In genomic region chr3:103597586-103597985, GRCm38 (mm10) we compare ENCODE assay signal across 22 mouse cellular contexts. TPM values are rescaled to one million over a fixed set of nuclear protein-coding genes. Genes with fewer than 3 reads are reported as not detected.
A peak's percentile ranks its signal among the peaks of the same experiment; 100 is the strongest.
DNase-seq lines count a peak whose midpoint lies in the region; ATAC-seq and TF ChIP-seq lines count a peak whose summit lies in the region.
"Had no signal": no experiment of that assay in that cellular context is flagged by ENCODE, and none has a peak within 500 bp of the region (broad histone marks: within the 10 kb centered on the region; RNA-seq: fewer than 3 reads in every experiment).

No protein-coding gene starts in this region.

- H3K9me3 ChIP-seq in hindbrain, embryonic 14.5 days (ENCODE audit: control insufficient read depth, low read length): no peaks in the 10 kb centered on the region
- no peaks in the 10 kb centered on the region for H3K9me3 ChIP-seq in hindbrain, embryonic 11.5 days (ENCODE audit: control insufficient read depth, low read length)
- H3K9me3 ChIP-seq: embryonic facial prominence, embryonic 10.5 days; forebrain, embryonic 10.5 days; hindbrain, embryonic 13.5 days; intestine, embryonic 15.5 days had no signal

- ATAC-seq in hindbrain, embryonic 14.5 days (ENCODE audit: low FRiP score): 0 out of 2 replicates have a peak, but pooled peaks have one; percentile 19
- no peak for ATAC-seq in hindbrain, embryonic 11.5 days (ENCODE audit: low FRiP score)
- ATAC-seq in granulocyte monocyte progenitor cell, adult 5-6 weeks (replicated peaks; ENCODE audit: poor library complexity, severe bottlenecking): peak; percentile 85
- ATAC-seq: forebrain, embryonic 14.5 days; intestine, embryonic 15.5 days had no signal

- no peak overlapping the region for H3K9ac ChIP-seq in hindbrain, embryonic 14.5 days
- H3K9ac ChIP-seq in hindbrain, embryonic 11.5 days (ENCODE audit: low read depth, low read length): no peak overlapping the region
- H3K9ac ChIP-seq: hindbrain, embryonic 13.5 days; intestine, embryonic 15.5 days had no signal

- WGBS in hindbrain, embryonic 14.5 days: 87% methylated on average over 4 of the region's 4 CpGs
- 79% methylated on average over 4 of the region's 4 CpGs for WGBS in hindbrain, embryonic 11.5 days
- WGBS in olfactory bulb, adult 2 months: 52% methylated on average over 4 of the region's 4 CpGs

- H3K27me3 ChIP-seq in hindbrain, embryonic 14.5 days (ENCODE audit: control insufficient read depth, insufficient read depth, low read length): no peaks in the 10 kb centered on the region
- no peaks in the 10 kb centered on the region for H3K27me3 ChIP-seq in hindbrain, embryonic 11.5 days (ENCODE audit: control insufficient read depth, insufficient read depth, low read length)
- H3K27me3 ChIP-seq: hindbrain, embryonic 13.5 days; intestine, embryonic 15.5 days had no signal

- DNase-seq in hindbrain, embryonic 14.5 days (ENCODE audit: low spot score): no peak
- no peak for DNase-seq in hindbrain, embryonic 11.5 days (ENCODE audit: low spot score)
- DNase-seq in NIH3T3 (ENCODE audit: low read depth): peak; percentile 34
- no peak for DNase-seq in cerebellum, postnatal 4 days (ENCODE audit: low spot score in 2 of 2)
- DNase-seq in thymus, postnatal 0 days (ENCODE audit: low spot score): no peak
- DNase-seq: adrenal gland, adult 8-10 months; adrenal gland, postnatal 36 days; cerebellum, adult 11 months; cerebellum, adult 8-10 months; cerebellum, postnatal 14 days; gastrocnemius, postnatal 10 days; heart, postnatal 10 days; heart, postnatal 4 days had no signal

- H3K4me3 ChIP-seq in hindbrain, embryonic 14.5 days (replicated peaks; ENCODE audit: low read length): no peak overlapping the region
- H3K4me3 ChIP-seq in hindbrain, embryonic 11.5 days (ENCODE audit: low read depth, low read length): no peak overlapping the region
- H3K4me3 ChIP-seq in olfactory bulb, adult 2 months (ENCODE audit: insufficient read depth, low read depth, low read length): no peak overlapping the region
- H3K4me3 ChIP-seq: embryonic facial prominence, embryonic 10.5 days; forebrain, embryonic 10.5 days; hindbrain, embryonic 13.5 days; intestine, embryonic 15.5 days had no signal

- H3K4me1 ChIP-seq in hindbrain, embryonic 14.5 days (replicated peaks; ENCODE audit: control insufficient read depth, insufficient read depth, low read length): no peaks in the 10 kb centered on the region
- H3K4me1 ChIP-seq in hindbrain, embryonic 11.5 days (replicated peaks; ENCODE audit: control insufficient read depth, insufficient read depth, low read length): no peaks in the 10 kb centered on the region
- H3K4me1 ChIP-seq in olfactory bulb, adult 2 months (ENCODE audit: control insufficient read depth, insufficient read depth, low read length): peaks cover 50% of the 10 kb centered on the region
- H3K4me1 ChIP-seq: intestine, embryonic 15.5 days had no signal

- no peak for TF ChIP-seq POLR2A in olfactory bulb, adult 2 months (IDR thresholded peaks at IDR 0.05; ENCODE audit: insufficient read depth, low read depth, low read length)

- H3K36me3 ChIP-seq in hindbrain, embryonic 14.5 days (replicated peaks; ENCODE audit: control insufficient read depth, insufficient read depth): no peaks in the 10 kb centered on the region
- H3K36me3 ChIP-seq in hindbrain, embryonic 11.5 days (ENCODE audit: control insufficient read depth, insufficient read depth, low read length): no peaks in the 10 kb centered on the region
- H3K36me3 ChIP-seq: embryonic facial prominence, embryonic 10.5 days; forebrain, embryonic 10.5 days; hindbrain, embryonic 13.5 days; intestine, embryonic 15.5 days had no signal

- H3K27ac ChIP-seq in hindbrain, embryonic 14.5 days: no peak overlapping the region
- no peak overlapping the region for H3K27ac ChIP-seq in hindbrain, embryonic 11.5 days (ENCODE audit: low read depth, low read length)
- 0 out of 2 replicates have a peak overlapping the region, but pooled peaks have one; percentile 21 for H3K27ac ChIP-seq in olfactory bulb, adult 2 months (ENCODE audit: insufficient read depth, low read depth, low read length)
- H3K27ac ChIP-seq: embryonic facial prominence, embryonic 10.5 days; forebrain, embryonic 10.5 days; hindbrain, embryonic 13.5 days; intestine, embryonic 15.5 days had no signal

- no peak overlapping the region for H3K4me2 ChIP-seq in hindbrain, embryonic 14.5 days (replicated peaks)
- no peak overlapping the region for H3K4me2 ChIP-seq in hindbrain, embryonic 11.5 days (replicated peaks; ENCODE audit: low read depth, low read length)
- H3K4me2 ChIP-seq: hindbrain, embryonic 13.5 days; intestine, embryonic 15.5 days had no signal

- no peak for TF ChIP-seq CTCF in olfactory bulb, adult 2 months (IDR thresholded peaks at IDR 0.05; ENCODE audit: insufficient read depth, low read depth, low read length)

RNA-seq across cellular contexts. Expression of gene Syt6, which starts 22.6 kb away (rescaled TPM):
- polyA plus RNA-seq in hindbrain, embryonic 14.5 days (2014; fragmentation: Nextera tagmentation; extraction: Ambion mirVana): 14.9 and 16.2 TPM in 2 replicates
- 2.7 and 3.1 TPM in 2 replicates for polyA plus RNA-seq in hindbrain, embryonic 11.5 days (2014; fragmentation: Nextera tagmentation; extraction: Ambion mirVana)
- total RNA-seq in granulocyte monocyte progenitor cell, adult 5-6 weeks (2014; fragmentation: Nextera tagmentation): not detected in 2 replicates
- 0.13 TPM in 1 of 2 replicates, not detected in the other for total RNA-seq in granulocyte monocyte progenitor cell, adult 5-6 weeks (2017)
- polyA plus RNA-seq in olfactory bulb, adult 2 months (2012; ENCODE audit: insufficient read depth, insufficient read length, low replicate concordance, missing spikeins): 104 and 138 TPM in 2 replicates
- polyA plus RNA-seq in thymus, postnatal 0 days (2015; fragmentation: Nextera tagmentation; extraction: Ambion mirVana): 0.05 TPM in 1 of 2 replicates, not detected in the other
- total RNA-seq: adrenal gland, adult 8-10 months; adrenal gland, postnatal 36 days; gastrocnemius, postnatal 4 days; heart, postnatal 10 days; heart, postnatal 4 days had no signal

RNA-seq across cellular contexts. Expression of gene Atg4a-ps, which starts 48.3 kb away (rescaled TPM):
- polyA plus RNA-seq in hindbrain, embryonic 14.5 days (2014; fragmentation: Nextera tagmentation; extraction: Ambion mirVana): 0.11 and 0.16 TPM in 2 replicates
- 0.22 TPM in 1 of 2 replicates, not detected in the other for polyA plus RNA-seq in hindbrain, embryonic 11.5 days (2014; fragmentation: Nextera tagmentation; extraction: Ambion mirVana)
- total RNA-seq in granulocyte monocyte progenitor cell, adult 5-6 weeks (2014; fragmentation: Nextera tagmentation): 1.4 TPM in 1 of 2 replicates, not detected in the other
- 0.26 and 0.39 TPM in 2 replicates for total RNA-seq in granulocyte monocyte progenitor cell, adult 5-6 weeks (2017)
- polyA plus RNA-seq in olfactory bulb, adult 2 months (2012; ENCODE audit: insufficient read depth, insufficient read length, low replicate concordance, missing spikeins): not detected in 2 replicates
- 0.24 and 0.42 TPM in 2 replicates for polyA plus RNA-seq in thymus, postnatal 0 days (2015; fragmentation: Nextera tagmentation; extraction: Ambion mirVana)
- polyA plus RNA-seq: heart, embryonic 14.5 days; intestine, embryonic 15.5 days had no signal
